Mouse (Mus musculus) G1E (cell line): Measurements from ENCODE around the gene Csf2rb2.

Experiments
- CTCF ChIP-seq: IDR thresholded peaks from 2 replicates; pipeline ENCODE4 v1.5.1; 2012; ENCODE audit warnings: low read depth, low read length, inconsistent platforms, mixed read lengths
- GATA1 ChIP-seq: IDR thresholded peaks from 2 replicates; pipeline ENCODE4 v1.6.1; 2012; ENCODE audit warnings: borderline replicate concordance, low read length, inconsistent platforms, mixed read lengths
- GATA2 ChIP-seq: IDR thresholded peaks from 2 replicates; pipeline ENCODE4 v1.6.1; 2012; ENCODE audit warnings: low read depth, low read length, inconsistent platforms, borderline replicate concordance
- POLR2AphosphoS5 ChIP-seq: IDR thresholded peaks from 2 replicates; pipeline ENCODE4 v1.6.1; 2012; ENCODE audit warnings: low read depth, low read length, inconsistent platforms; ENCODE audit not compliant: insufficient replicate concordance
- TAL1 ChIP-seq: conservative IDR thresholded peaks from 2 replicates; pipeline ENCODE4 v1.6.1; 2012; ENCODE audit warnings: low read depth, low read length, inconsistent platforms, mixed read lengths

GRCm38 (mm10) chr15:78344567-78344966 is 39.0 kb upstream of the Csf2rb2 start:
- no peak for TF ChIP-seq CTCF
- TF ChIP-seq POLR2AphosphoS5, result no peak
- no peak for TF ChIP-seq GATA1
- TF ChIP-seq GATA2, result no peak
- no peak for TF ChIP-seq TAL1
